Mouse (Mus musculus) right cerebral cortex, postnatal 10 days (tissue): ENCODE results near the gene Lonp2.

Source experiments
- DNase-seq, 2 experiments: peaks; one replicate each; pipeline ENCODE4 v3.0.0; 2021; ENCODE audit warnings: low spot score in 2 of 2

Gene Lonp2

GRCm38 (mm10) chr8:86623911-86624731 lies at the start of gene Lonp2:
TSS of gene Lonp2 (plus strand) at chr8:86624043.
- peak; percentile 98 for DNase-seq

GRCm38 (mm10) chr8:86577547-86577946 lies 46.3 kb upstream of the Lonp2 start:
- DNase-seq, result no peak

- DNase-seq, result peak; percentile 87 to 91
Observed at GRCm38 (mm10) chr8:86578076-86578475, 45.8 kb upstream of the Lonp2 start.

- DNase-seq, result no peak
Observed at GRCm38 (mm10) chr8:86578693-86579092, 45.1 kb upstream of the Lonp2 start.

GRCm38 (mm10) chr8:86580458-86580857 lies 43.4 kb upstream of the Lonp2 start, which contains the start of gene Abcc12:
TSS of gene Abcc12 (minus strand) at chr8:86580686.
- DNase-seq, result no peak

DNA sequence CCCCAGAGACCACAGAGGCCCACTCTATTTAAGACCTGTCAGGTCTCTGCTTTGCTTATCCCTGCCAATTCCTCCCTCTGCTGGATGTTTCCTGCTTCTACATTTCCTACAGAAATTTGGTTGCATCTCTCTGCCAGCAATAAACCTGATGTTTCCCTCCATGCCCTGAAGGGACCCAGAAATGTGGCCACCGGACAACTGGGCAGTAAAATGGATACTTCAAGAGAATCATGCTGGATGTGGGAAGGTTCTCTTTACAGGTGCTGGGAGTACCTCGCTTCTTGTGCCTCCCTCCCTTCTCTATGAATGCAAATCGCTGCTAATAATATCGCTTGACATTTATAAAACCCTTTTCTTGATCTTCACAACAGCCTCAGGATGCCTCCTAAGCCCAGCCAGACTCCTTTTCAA lies 41.9 kb upstream of the Lonp2 start:
- DNase-seq, result peak; percentile 49 to 64

DNA sequence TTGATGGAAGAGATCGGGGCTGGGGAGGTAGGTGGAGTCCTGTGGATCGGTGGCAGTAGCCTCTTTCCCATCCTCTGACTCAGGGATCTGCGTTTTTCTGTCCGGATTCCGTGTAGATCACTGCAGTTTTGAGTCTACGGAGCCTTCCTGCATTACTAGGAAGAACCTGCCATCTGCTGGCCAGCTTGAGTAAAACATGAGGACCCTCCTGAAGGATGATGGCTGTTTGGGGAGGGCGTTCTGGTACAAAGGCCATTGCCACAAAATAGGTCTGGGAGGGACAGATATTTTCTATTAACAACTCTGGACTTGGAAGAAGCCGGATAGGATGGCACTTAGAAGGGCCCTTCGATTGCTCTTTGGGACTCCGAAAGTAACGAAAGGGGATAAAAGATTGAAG lies 38.7 kb upstream of the Lonp2 start:
- peak; percentile 90 to 94 for DNase-seq

DNA sequence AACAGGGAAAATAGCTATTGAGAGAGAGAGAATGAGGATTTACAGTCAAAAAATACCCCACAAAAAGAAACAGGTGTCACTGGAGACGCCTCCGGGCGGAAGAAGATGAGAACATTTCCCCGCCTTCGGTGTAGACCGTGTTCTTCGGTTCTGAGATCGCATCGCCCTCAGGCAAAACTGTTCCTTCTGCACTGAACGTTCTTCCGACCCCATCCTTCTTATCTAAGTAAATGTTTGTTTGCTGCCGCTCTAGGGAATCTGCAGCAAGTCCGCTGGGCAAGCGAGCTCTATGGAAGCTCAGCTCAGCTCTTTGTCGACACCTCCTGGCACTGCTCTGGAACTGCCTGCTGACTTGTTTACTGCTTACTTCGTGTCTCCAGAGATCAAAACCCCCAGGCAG lies 38.3 kb upstream of the Lonp2 start:
- DNase-seq, result peak; percentile 87 to 89

- DNase-seq, result no peak
Observed at GRCm38 (mm10) chr8:86586058-86586457, 37.8 kb upstream of the Lonp2 start.

DNA sequence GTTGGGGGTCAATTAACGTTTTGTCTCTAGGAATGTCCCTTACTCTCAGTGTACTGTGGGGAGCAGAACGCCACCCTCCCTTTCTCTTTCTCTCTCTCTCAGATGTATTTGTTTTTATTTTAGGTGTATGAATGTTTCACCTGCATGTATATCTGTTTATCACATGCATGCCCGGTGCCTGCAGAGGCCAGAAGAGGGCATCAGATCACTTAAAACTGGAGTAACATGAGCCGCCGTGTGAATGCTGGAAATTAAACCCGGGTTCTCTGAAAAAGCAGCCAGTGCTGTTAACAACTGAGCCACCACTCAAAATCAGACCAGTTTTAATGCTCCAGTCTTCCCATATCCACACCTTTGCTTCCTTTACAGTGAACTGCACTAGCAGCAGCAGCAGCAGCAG lies 37.2 kb upstream of the Lonp2 start:
- no peak for DNase-seq

DNA sequence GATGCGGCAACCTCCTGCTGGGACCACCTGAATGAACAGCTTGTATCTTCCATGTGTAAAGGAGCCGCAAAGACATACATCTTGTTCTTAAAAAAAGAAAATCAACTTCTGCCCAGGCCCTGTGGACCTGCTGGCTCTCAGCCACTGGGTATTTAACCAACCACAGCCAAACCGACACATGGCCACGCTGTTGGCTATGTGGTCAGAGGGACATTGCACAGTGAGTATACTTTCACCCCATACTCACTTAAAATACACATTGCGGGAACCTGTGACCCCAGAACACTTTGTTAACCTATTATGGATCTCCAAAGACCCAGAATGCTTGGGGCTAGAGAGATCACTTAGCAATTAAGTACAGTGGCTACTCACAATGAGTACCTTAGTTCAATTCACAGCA lies 35.5 kb upstream of the Lonp2 start:
- no peak for DNase-seq

DNA sequence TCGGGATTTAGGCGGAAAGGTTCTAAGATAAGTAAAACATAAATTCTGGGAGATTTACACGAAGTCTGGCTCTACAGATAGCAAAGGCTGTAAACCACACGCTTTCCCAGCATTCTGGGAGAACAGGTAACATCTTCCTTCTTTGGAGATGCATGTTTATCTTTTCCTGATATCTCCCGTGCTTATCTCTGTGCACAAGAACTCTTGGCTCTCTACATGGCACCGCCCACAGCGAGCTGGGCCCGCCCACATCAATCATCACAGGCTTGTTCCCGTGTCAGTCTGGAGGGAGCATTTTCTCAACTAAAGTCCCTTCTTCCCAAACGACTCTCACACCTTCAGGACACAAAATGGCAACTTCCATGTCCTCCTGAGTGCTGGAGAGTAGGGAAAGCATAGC lies 30.7 kb upstream of the Lonp2 start:
- DNase-seq, result no peak

DNA sequence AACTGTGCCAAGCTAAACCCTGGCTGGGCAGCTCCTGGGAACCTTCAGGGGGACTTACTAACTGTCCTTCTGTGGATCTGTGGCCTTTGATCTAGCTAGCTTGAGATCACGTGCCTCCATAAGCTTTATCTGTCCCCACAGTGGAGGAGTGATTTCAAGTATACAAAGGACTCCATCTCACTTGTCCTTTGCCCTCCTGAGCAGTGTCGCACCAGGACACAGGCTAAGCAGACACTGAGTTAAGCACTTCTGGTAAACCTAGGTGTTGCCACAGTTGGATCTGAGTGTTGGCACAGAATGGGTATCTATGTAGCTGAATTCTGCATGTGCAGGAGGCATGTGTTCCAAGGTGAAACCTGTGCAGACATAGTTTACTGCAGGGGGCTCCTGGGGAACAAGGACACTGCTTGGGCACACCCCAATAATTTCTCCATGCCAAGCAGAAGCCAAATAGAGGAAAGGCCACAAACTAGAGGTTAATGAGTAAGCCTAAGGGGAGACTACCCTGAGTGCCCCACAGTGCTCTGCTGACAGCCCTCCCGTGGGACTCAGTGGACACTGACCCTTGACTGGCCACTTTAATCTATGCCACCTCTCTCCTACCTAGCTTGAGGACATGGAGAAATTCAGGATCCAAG lies 29.6 kb upstream of the Lonp2 start:
- DNase-seq, result no peak

- DNase-seq, result no peak
Observed at GRCm38 (mm10) chr8:86595671-86596070, 28.2 kb upstream of the Lonp2 start.

DNA sequence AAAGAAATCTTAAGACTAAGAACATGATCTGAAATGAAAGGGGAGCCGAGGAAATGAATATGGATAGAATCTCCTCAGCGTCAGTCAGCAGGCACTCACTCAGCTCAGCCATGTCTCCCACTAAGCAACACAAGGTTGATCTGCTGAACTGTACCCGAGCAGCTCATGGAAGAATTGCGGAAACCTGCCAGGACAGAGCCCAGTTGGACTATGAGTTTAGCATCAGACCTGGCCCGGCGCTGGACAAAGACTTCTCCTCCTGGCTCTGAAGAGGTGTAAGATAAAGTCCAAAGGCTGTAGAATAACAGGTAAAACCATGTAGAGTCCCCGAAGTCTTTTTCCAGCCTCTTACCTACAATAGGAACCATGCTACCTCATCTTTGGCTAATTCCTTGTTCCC lies 26.2 kb upstream of the Lonp2 start:
- DNase-seq, result no peak

- no peak for DNase-seq
Observed at GRCm38 (mm10) chr8:86599299-86599698, 24.5 kb upstream of the Lonp2 start.

DNA sequence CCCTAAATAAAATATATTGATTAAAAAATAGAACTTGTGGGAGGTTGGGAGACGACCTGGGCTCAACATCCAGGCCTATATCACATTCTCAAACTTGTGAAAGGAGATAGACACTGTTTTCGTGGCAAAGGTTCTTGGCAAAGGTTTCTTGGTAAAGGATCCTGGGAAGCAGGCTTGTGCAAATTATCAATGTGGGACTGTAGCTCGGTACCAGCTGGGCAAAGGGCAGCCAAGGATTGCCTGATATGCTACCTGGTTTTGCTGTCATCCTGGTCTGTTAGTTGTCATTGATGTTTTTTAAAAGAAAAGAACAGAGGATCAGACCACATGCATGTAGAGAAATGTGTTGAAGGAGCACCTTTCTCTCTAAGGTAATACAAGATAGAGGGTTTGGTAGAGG lies 23.5 kb upstream of the Lonp2 start:
- no peak for DNase-seq

DNA sequence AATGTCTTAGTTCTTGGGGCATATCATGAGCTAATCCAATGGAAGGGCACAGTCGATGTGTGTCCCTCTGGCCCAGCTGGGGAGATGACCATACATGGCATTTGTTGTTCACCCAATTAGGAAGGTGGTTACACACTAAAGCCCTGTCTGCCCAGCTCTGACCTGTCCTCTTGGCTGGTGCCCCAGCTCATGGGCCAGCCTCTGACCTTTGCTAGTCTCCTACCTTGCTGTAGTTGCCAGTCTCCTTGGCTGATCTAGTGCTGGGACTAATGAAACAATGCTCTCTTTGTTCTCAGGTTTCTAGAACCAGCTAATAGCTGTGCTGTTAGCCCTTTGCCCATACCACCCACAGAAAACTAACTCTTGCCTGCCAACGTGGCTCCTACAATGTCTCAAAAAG lies 20.7 kb upstream of the Lonp2 start:
- DNase-seq, result no peak

DNA sequence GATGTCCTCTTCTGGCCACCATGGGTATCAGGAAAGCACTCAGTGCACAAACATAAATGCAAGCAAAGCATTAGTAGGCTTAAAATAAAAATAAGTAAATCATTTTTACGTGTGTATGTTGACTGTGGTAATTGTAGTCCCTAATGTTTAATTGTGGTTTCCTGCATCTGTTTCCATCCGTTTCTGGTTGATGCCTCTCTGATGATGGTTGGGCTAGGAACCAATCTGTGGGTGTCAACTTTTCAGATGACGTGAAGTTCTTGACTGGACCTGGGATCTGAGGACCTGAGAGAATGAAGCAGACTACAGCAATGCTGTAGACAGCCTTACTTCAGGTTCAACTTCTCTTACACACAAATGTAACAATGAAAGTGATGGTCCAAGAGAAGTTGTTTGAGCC lies 19.2 kb upstream of the Lonp2 start:
- no peak for DNase-seq

- DNase-seq, result no peak
Observed at GRCm38 (mm10) chr8:86613798-86614197, 10.0 kb upstream of the Lonp2 start.

GRCm38 (mm10) chr8:86615095-86615769 lies 8.6 kb upstream of the Lonp2 start:
- no peak for DNase-seq

- no peak for DNase-seq
Observed at GRCm38 (mm10) chr8:86617759-86618387, 6.0 kb upstream of the Lonp2 start.
